Mouse (Mus musculus) lung, postnatal 0 days (tissue): Measurements from ENCODE around the gene Myo10.

Source experiments
- CTCF ChIP-seq: IDR thresholded peaks from 2 replicates; pipeline ENCODE4 v1.5.1; 2016; ENCODE audit warnings: antibody characterized with exemption, mild to moderate bottlenecking
- EP300 ChIP-seq: IDR thresholded peaks from 2 replicates; pipeline ENCODE4 v1.6.1; 2016; ENCODE audit warnings: antibody characterized with exemption, mild to moderate bottlenecking, control low read depth

DNA sequence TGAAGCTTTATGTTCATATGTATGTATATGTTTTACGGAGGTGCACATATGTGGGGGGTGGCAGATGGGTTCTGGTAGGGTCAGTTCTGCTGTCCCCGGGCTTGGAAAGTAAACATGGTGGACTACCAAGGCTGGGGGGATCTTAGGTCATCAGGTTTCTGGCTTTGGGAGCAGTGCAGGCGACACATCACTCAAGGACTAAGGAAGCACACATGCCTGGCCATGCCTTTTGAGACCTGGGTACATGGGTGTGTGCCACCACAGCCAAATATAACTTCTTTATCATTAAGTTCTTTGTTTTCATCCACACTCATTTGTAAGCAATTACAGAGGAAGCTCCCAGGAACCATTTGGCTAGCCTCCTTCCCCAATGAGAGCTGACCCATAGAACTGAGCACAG is 72.9 kb downstream of the Myo10 start:
- no peak for TF ChIP-seq CTCF
- TF ChIP-seq EP300, result no peak
